Mouse (Mus musculus): ENCODE measurements around the gene Gnl3l. TPM values are rescaled to one million over a fixed set of nuclear protein-coding genes. Genes with fewer than 3 reads are reported as not detected.

The Gnl3l gene
- total and polyA plus RNA-seq, 3 experiments, result 44.3 to 61.9 (median 49.6) TPM

- Histone ChIP-seq H3K27ac (ENCODE audit: control insufficient read depth, low read depth, low read length) (no peak overlapping the region), H3K27me3 (ENCODE audit: control insufficient read depth in 1 of 2, insufficient read depth in 2 of 2, low read length in 2 of 2) (peaks cover 0 to under 1% of the 10 kb centered on the region in 2 experiments; a peak in 2 of 4 replicates), H3K36me3 (ENCODE audit: control insufficient read depth in 1 of 2, insufficient read depth in 2 of 2, low read length in 2 of 2) (no peaks in the 10 kb centered on the region), H3K9me3 (replicated peaks; ENCODE audit: insufficient read depth, low read length) (no peaks in the 10 kb centered on the region), H3K4me1 (ENCODE audit: control insufficient read depth in 1 of 2, insufficient read depth in 2 of 2, low read length in 2 of 2) (no peaks in the 10 kb centered on the region), H3K79me2 (ENCODE audit: control insufficient read depth, insufficient read depth, low read length, poor library complexity) (no peaks in the 10 kb centered on the region), H3K9ac (ENCODE audit: control insufficient read depth, low read depth, low read length, poor library complexity, severe bottlenecking) (no peak overlapping the region), H3K4me3 (ENCODE audit: control insufficient read depth in 1 of 2, insufficient read depth in 1 of 2, low read depth in 2 of 2, low read length in 2 of 2) (no peak overlapping the region)
- no peak for DNase-seq (ENCODE audit: low read depth, low spot score)
- no peak for TF ChIP-seq MYB (IDR thresholded peaks at IDR 0.05; ENCODE audit: low read depth, low read length)
- no peak for TF ChIP-seq MAX (IDR thresholded peaks at IDR 0.05; ENCODE audit: low read length)
- no peak for TF ChIP-seq POLR2A (IDR thresholded peaks at IDR 0.05; ENCODE audit: control insufficient read depth in 1 of 2, insufficient read depth in 1 of 2, low read depth in 1 of 2, low read length in 2 of 2, poor library complexity in 1 of 2)
- TF ChIP-seq SIN3A (IDR thresholded peaks at IDR 0.05; ENCODE audit: low read length), result no peak
- no peak for TF ChIP-seq BHLHE40 (IDR thresholded peaks at IDR 0.05; ENCODE audit: borderline replicate concordance, low read depth, low read length)
- TF ChIP-seq E2F4 (IDR thresholded peaks at IDR 0.05; ENCODE audit: borderline replicate concordance, low read depth, low read length), result no peak
- no peak for TF ChIP-seq ETS1 (IDR thresholded peaks at IDR 0.05; ENCODE audit: low read depth, low read length)
- no peak for TF ChIP-seq USF1 (IDR thresholded peaks at IDR 0.05; ENCODE audit: low read depth, low read length)
- TF ChIP-seq POLR2AphosphoS5 (IDR thresholded peaks at IDR 0.05; ENCODE audit: borderline replicate concordance, low read depth, low read length), result no peak
These were observed 24.1 kb upstream of the Gnl3l start for GRCm38 (mm10) chrX:151041223-151041622.

- no peak for DNase-seq (ENCODE audit: low read depth, low spot score)
- no peak overlapping the region for H3K9ac ChIP-seq (ENCODE audit: control insufficient read depth, low read depth, low read length, poor library complexity, severe bottlenecking)
- H3K36me3 ChIP-seq (ENCODE audit: control insufficient read depth in 1 of 2, insufficient read depth in 2 of 2, low read length in 2 of 2), result no peaks in the 10 kb centered on the region
- no peaks in the 10 kb centered on the region for H3K4me1 ChIP-seq (ENCODE audit: control insufficient read depth in 1 of 2, insufficient read depth in 2 of 2, low read length in 2 of 2)
- no peak overlapping the region for H3K27ac ChIP-seq (ENCODE audit: control insufficient read depth, low read depth, low read length)
- H3K27me3 ChIP-seq (ENCODE audit: control insufficient read depth in 1 of 2, insufficient read depth in 2 of 2, low read length in 2 of 2), result peaks cover 0 to 2% of the 10 kb centered on the region in 2 experiments; a peak in 3 of 4 replicates
- TF ChIP-seq CHD2 (IDR thresholded peaks at IDR 0.05; ENCODE audit: low read length) (no peak), MAFK (IDR thresholded peaks at IDR 0.05; ENCODE audit: borderline replicate concordance, low read depth, low read length) (no peak), SMC3 (IDR thresholded peaks at IDR 0.05; ENCODE audit: low read depth, low read length) (no peak), MXI1 (IDR thresholded peaks at IDR 0.05; ENCODE audit: low read depth, low read length) (no peak), ZMIZ1 (IDR thresholded peaks at IDR 0.05; ENCODE audit: low read depth, low read length) (no peak), MYB (IDR thresholded peaks at IDR 0.05; ENCODE audit: low read depth, low read length) (no peak), CTCF (IDR thresholded peaks at IDR 0.05 in 2 of 3, conservative IDR thresholded peaks at IDR 0.05 in 1 of 3; ENCODE audit: control insufficient read depth in 1 of 3, insufficient read depth in 1 of 3, low read depth in 2 of 3, low read length in 3 of 3, poor library complexity in 1 of 3, severe bottlenecking in 1 of 3) (no peak), NELFE (IDR thresholded peaks at IDR 0.05; ENCODE audit: low read depth, low read length) (no peak), USF2 (IDR thresholded peaks at IDR 0.05; ENCODE audit: borderline replicate concordance in 1 of 2, insufficient read depth in 1 of 2, low read depth in 1 of 2, low read length in 2 of 2) (no peak), GATA1 (IDR thresholded peaks at IDR 0.05; ENCODE audit: low read depth, low read length) (no peak), POLR2AphosphoS2 (IDR thresholded peaks at IDR 0.05; ENCODE audit: low read length) (no peak), JUND (IDR thresholded peaks at IDR 0.05; ENCODE audit: low read depth, low read length) (no peak), UBTF (IDR thresholded peaks at IDR 0.05; ENCODE audit: borderline replicate concordance, insufficient read depth, low read depth, low read length) (no peak), GABPA (IDR thresholded peaks at IDR 0.05; ENCODE audit: low read depth, low read length) (no peak)
- no peaks in the 10 kb centered on the region for H3K79me2 ChIP-seq (ENCODE audit: control insufficient read depth, insufficient read depth, low read length, poor library complexity)
- no peaks in the 10 kb centered on the region for H3K9me3 ChIP-seq (replicated peaks; ENCODE audit: insufficient read depth, low read length)
- no peak overlapping the region for H3K4me3 ChIP-seq (ENCODE audit: control insufficient read depth in 1 of 2, insufficient read depth in 1 of 2, low read depth in 2 of 2, low read length in 2 of 2)
These were observed 14.3 kb upstream of the Gnl3l start for GRCm38 (mm10) chrX:151031400-151031799.

Measured in MEL (cell line).